Mouse (Mus musculus): ENCODE measurements around the gene Msx3.

- no peak for TF ChIP-seq POLR2A (IDR thresholded peaks at IDR 0.05; ENCODE audit: control insufficient read depth, low read depth, low read length)
- no peak for TF ChIP-seq CTCF (IDR thresholded peaks at IDR 0.05; ENCODE audit: control insufficient read depth, insufficient read depth, insufficient replicate concordance, low read depth, low read length)
These were observed 44.1 kb upstream of the Msx3 start, which contains the start of gene Prap1 for GRCm38 (mm10) chr7:140092924-140093528.
